Mouse (Mus musculus): Measurements from ENCODE around the gene Polr3b. TPM values are rescaled to one million over a fixed set of nuclear protein-coding genes. Genes with fewer than 3 reads are reported as not detected.

Polr3b gene
- polyA plus RNA-seq, 1 experiment from 2014 or later = 4.9 TPM

- H3K27me3 ChIP-seq (ENCODE audit: control insufficient read depth, insufficient read depth, low read depth, low read length) = no peaks in the 10 kb centered on the region
- no peak overlapping the region for H3K9ac ChIP-seq (ENCODE audit: low read depth, low read length)
- no peak overlapping the region for H3K4me3 ChIP-seq (ENCODE audit: low read depth, low read length)
- no peaks in the 10 kb centered on the region for H3K9me3 ChIP-seq (replicated peaks; ENCODE audit: control insufficient read depth, low read length)
- H3K4me2 ChIP-seq (ENCODE audit: low read depth, low read length) = no peak overlapping the region
- no peak overlapping the region for H3K27ac ChIP-seq (ENCODE audit: low read length)
- 41% methylated on average over 4 of the region's 4 CpGs for whole genome bisulfite sequencing (ENCODE audit: insufficient replicate concordance)
- H3K4me1 ChIP-seq (ENCODE audit: control insufficient read depth, low read depth, low read length) = peaks cover 4% of the 10 kb centered on the region
- no peak for ATAC-seq (ENCODE audit: low read depth)
- peaks cover 13% of the 10 kb centered on the region for H3K36me3 ChIP-seq (ENCODE audit: control insufficient read depth, insufficient read depth)
These were observed 26.8 kb downstream of the Polr3b start for GRCm38 (mm10) chr10:84648911-84649310.

- Histone ChIP-seq H3K9ac (ENCODE audit: low read depth, low read length) (no peak overlapping the region), H3K27me3 (ENCODE audit: control insufficient read depth, insufficient read depth, low read depth, low read length) (no peaks in the 10 kb centered on the region), H3K4me3 (ENCODE audit: low read depth, low read length) (no peak overlapping the region), H3K4me2 (ENCODE audit: low read depth, low read length) (no peak overlapping the region), H3K27ac (ENCODE audit: low read length) (no peak overlapping the region), H3K36me3 (ENCODE audit: control insufficient read depth, insufficient read depth) (peaks cover 7% of the 10 kb centered on the region), H3K9me3 (replicated peaks; ENCODE audit: control insufficient read depth, low read length) (no peaks in the 10 kb centered on the region), H3K4me1 (ENCODE audit: control insufficient read depth, low read depth, low read length) (no peaks in the 10 kb centered on the region; the same call in 1 of the 2 replicates)
- ATAC-seq (ENCODE audit: low read depth) = no peak
- WGBS (ENCODE audit: insufficient replicate concordance) = 69% methylated on average over 4 of the region's 4 CpGs
These were observed 31.9 kb downstream of the Polr3b start for GRCm38 (mm10) chr10:84654029-84654428.

GRCm38 (mm10) chr10:84654731-84655130 is 32.6 kb downstream of the Polr3b start:
- H3K4me1 ChIP-seq (ENCODE audit: control insufficient read depth, low read depth, low read length) = no peaks in the 10 kb centered on the region
- no peak overlapping the region for H3K9ac ChIP-seq (ENCODE audit: low read depth, low read length)
- H3K4me3 ChIP-seq (ENCODE audit: low read depth, low read length) = no peak overlapping the region
- WGBS (ENCODE audit: insufficient replicate concordance) = 69% methylated on average over 4 of the region's 4 CpGs
- no peaks in the 10 kb centered on the region for H3K27me3 ChIP-seq (ENCODE audit: control insufficient read depth, insufficient read depth, low read depth, low read length)
- ATAC-seq (ENCODE audit: low read depth) = no peak
- H3K36me3 ChIP-seq (ENCODE audit: control insufficient read depth, insufficient read depth) = peaks cover 7% of the 10 kb centered on the region
- H3K9me3 ChIP-seq (replicated peaks; ENCODE audit: control insufficient read depth, low read length) = no peaks in the 10 kb centered on the region
- H3K4me2 ChIP-seq (ENCODE audit: low read depth, low read length) = no peak overlapping the region
- no peak overlapping the region for H3K27ac ChIP-seq (ENCODE audit: low read length)

GRCm38 (mm10) chr10:84656618-84657017 is 34.5 kb downstream of the Polr3b start:
- Histone ChIP-seq H3K4me2 (ENCODE audit: low read depth, low read length) (no peak overlapping the region), H3K27me3 (ENCODE audit: control insufficient read depth, insufficient read depth, low read depth, low read length) (no peaks in the 10 kb centered on the region), H3K9ac (ENCODE audit: low read depth, low read length) (no peak overlapping the region), H3K4me1 (ENCODE audit: control insufficient read depth, low read depth, low read length) (no peaks in the 10 kb centered on the region), H3K27ac (ENCODE audit: low read length) (no peak overlapping the region), H3K36me3 (ENCODE audit: control insufficient read depth, insufficient read depth) (peaks cover 7% of the 10 kb centered on the region), H3K4me3 (ENCODE audit: low read depth, low read length) (no peak overlapping the region), H3K9me3 (replicated peaks; ENCODE audit: control insufficient read depth, low read length) (no peaks in the 10 kb centered on the region)
- WGBS (ENCODE audit: insufficient replicate concordance) = 73% methylated on average over 4 of the region's 4 CpGs
- no peak for ATAC-seq (ENCODE audit: low read depth)

- no peak overlapping the region for H3K27ac ChIP-seq (ENCODE audit: low read length)
- peaks cover 7% of the 10 kb centered on the region for H3K36me3 ChIP-seq (ENCODE audit: control insufficient read depth, insufficient read depth)
- H3K4me2 ChIP-seq (ENCODE audit: low read depth, low read length) = no peak overlapping the region
- H3K9ac ChIP-seq (ENCODE audit: low read depth, low read length) = no peak overlapping the region
- ATAC-seq (ENCODE audit: low read depth) = no peak
- no peaks in the 10 kb centered on the region for H3K9me3 ChIP-seq (replicated peaks; ENCODE audit: control insufficient read depth, low read length)
- no peak overlapping the region for H3K4me3 ChIP-seq (ENCODE audit: low read depth, low read length)
- WGBS (ENCODE audit: insufficient replicate concordance) = 53% methylated on average over 6 of the region's 6 CpGs
- no peaks in the 10 kb centered on the region for H3K27me3 ChIP-seq (ENCODE audit: control insufficient read depth, insufficient read depth, low read depth, low read length)
- no peaks in the 10 kb centered on the region for H3K4me1 ChIP-seq (ENCODE audit: control insufficient read depth, low read depth, low read length)
These were observed 35.5 kb downstream of the Polr3b start for GRCm38 (mm10) chr10:84657437-84658087.

GRCm38 (mm10) chr10:84658088-84658848 is 36.2 kb downstream of the Polr3b start:
- Histone ChIP-seq H3K36me3 (ENCODE audit: control insufficient read depth, insufficient read depth) (peaks cover 2% of the 10 kb centered on the region), H3K4me1 (ENCODE audit: control insufficient read depth, low read depth, low read length) (no peaks in the 10 kb centered on the region), H3K4me3 (ENCODE audit: low read depth, low read length) (no peak overlapping the region), H3K27ac (ENCODE audit: low read length) (no peak overlapping the region), H3K9me3 (replicated peaks; ENCODE audit: control insufficient read depth, low read length) (no peaks in the 10 kb centered on the region), H3K9ac (ENCODE audit: low read depth, low read length) (no peak overlapping the region), H3K4me2 (ENCODE audit: low read depth, low read length) (0 out of 2 replicates have a peak overlapping the region, but pooled peaks have one; percentile 9), H3K27me3 (ENCODE audit: control insufficient read depth, insufficient read depth, low read depth, low read length) (no peaks in the 10 kb centered on the region)
- no peak for ATAC-seq (ENCODE audit: low read depth)
- WGBS (ENCODE audit: insufficient replicate concordance) = 38% methylated on average over 18 of the region's 18 CpGs

- Histone ChIP-seq H3K36me3 (ENCODE audit: control insufficient read depth, insufficient read depth) (no peaks in the 10 kb centered on the region; the same call in 1 of the 2 replicates), H3K4me3 (ENCODE audit: low read depth, low read length) (no peak overlapping the region), H3K4me2 (ENCODE audit: low read depth, low read length) (no peak overlapping the region), H3K27ac (ENCODE audit: low read length) (no peak overlapping the region), H3K9me3 (replicated peaks; ENCODE audit: control insufficient read depth, low read length) (no peaks in the 10 kb centered on the region), H3K4me1 (ENCODE audit: control insufficient read depth, low read depth, low read length) (no peaks in the 10 kb centered on the region), H3K9ac (ENCODE audit: low read depth, low read length) (no peak overlapping the region), H3K27me3 (ENCODE audit: control insufficient read depth, insufficient read depth, low read depth, low read length) (no peaks in the 10 kb centered on the region)
- ATAC-seq (ENCODE audit: low read depth) = no peak
- 69% methylated on average over 3 of the region's 3 CpGs for WGBS (ENCODE audit: insufficient replicate concordance)
These were observed 37.2 kb downstream of the Polr3b start for GRCm38 (mm10) chr10:84659281-84659680.

GRCm38 (mm10) chr10:84662138-84662537 is 40.0 kb downstream of the Polr3b start:
- Histone ChIP-seq H3K4me1 (ENCODE audit: control insufficient read depth, low read depth, low read length) (no peaks in the 10 kb centered on the region), H3K4me2 (ENCODE audit: low read depth, low read length) (no peak overlapping the region), H3K4me3 (ENCODE audit: low read depth, low read length) (no peak overlapping the region), H3K27ac (ENCODE audit: low read length) (no peak overlapping the region), H3K36me3 (ENCODE audit: control insufficient read depth, insufficient read depth) (no peaks in the 10 kb centered on the region; the same call in 1 of the 2 replicates), H3K27me3 (ENCODE audit: control insufficient read depth, insufficient read depth, low read depth, low read length) (no peaks in the 10 kb centered on the region), H3K9me3 (replicated peaks; ENCODE audit: control insufficient read depth, low read length) (no peaks in the 10 kb centered on the region), H3K9ac (ENCODE audit: low read depth, low read length) (no peak overlapping the region)
- ATAC-seq (ENCODE audit: low read depth) = no peak
- WGBS (ENCODE audit: insufficient replicate concordance) = 77% methylated on average over 6 of the region's 6 CpGs

- ATAC-seq (ENCODE audit: low read depth) = no peak; the same call in 1 of the 2 replicates
- Histone ChIP-seq H3K4me1 (ENCODE audit: control insufficient read depth, low read depth, low read length) (no peaks in the 10 kb centered on the region), H3K36me3 (ENCODE audit: control insufficient read depth, insufficient read depth) (no peaks in the 10 kb centered on the region; the same call in 1 of the 2 replicates), H3K27ac (ENCODE audit: low read length) (no peak overlapping the region), H3K4me3 (ENCODE audit: low read depth, low read length) (no peak overlapping the region), H3K9me3 (replicated peaks; ENCODE audit: control insufficient read depth, low read length) (no peaks in the 10 kb centered on the region), H3K9ac (ENCODE audit: low read depth, low read length) (no peak overlapping the region), H3K4me2 (ENCODE audit: low read depth, low read length) (no peak overlapping the region), H3K27me3 (ENCODE audit: control insufficient read depth, insufficient read depth, low read depth, low read length) (no peaks in the 10 kb centered on the region)
- 60% methylated on average over 3 of the region's 3 CpGs for WGBS (ENCODE audit: insufficient replicate concordance)
These were observed 43.7 kb downstream of the Polr3b start for GRCm38 (mm10) chr10:84665713-84666260.
